7 mouse cellular contexts compared by ENCODE assay signal in genomic region chr5:30713299-30713675, GRCm38 (mm10). TPM values are rescaled to one million over a fixed set of nuclear protein-coding genes. Genes with fewer than 3 reads are reported as not detected.
DNase-seq lines count a peak whose midpoint lies in the region; ATAC-seq and TF ChIP-seq lines count a peak whose summit lies in the region.

No protein-coding gene starts in this region.

- no peak overlapping the region for H3K27ac ChIP-seq in limb, embryonic 14.5 days (replicated peaks; ENCODE audit: low read depth, low read length)

- no peaks in the 10 kb centered on the region for H3K36me3 ChIP-seq in megakaryocyte, embryonic 14.5 days (replicated peaks; ENCODE audit: low read length)
- no peaks in the 10 kb centered on the region for H3K36me3 ChIP-seq in limb, embryonic 14.5 days (ENCODE audit: control insufficient read depth, insufficient read depth, low read length)

- TF ChIP-seq POLR2A in limb, embryonic 14.5 days (IDR thresholded peaks at IDR 0.05; ENCODE audit: borderline replicate concordance, extremely low read depth, insufficient read depth, insufficient read length) = no peak

- peaks cover 89% of the 10 kb centered on the region for H3K27me3 ChIP-seq in megakaryocyte, embryonic 14.5 days (replicated peaks)
- peaks cover 45% of the 10 kb centered on the region for H3K27me3 ChIP-seq in limb, embryonic 14.5 days (ENCODE audit: control insufficient read depth, insufficient read depth, low read length)

- 1% methylated on average over 20 of the region's 20 CpGs for WGBS in limb, embryonic 14.5 days

- H3K4me1 ChIP-seq in megakaryocyte, embryonic 14.5 days = peaks cover 32% of the 10 kb centered on the region
- peaks cover 9% of the 10 kb centered on the region for H3K4me1 ChIP-seq in limb, embryonic 14.5 days (ENCODE audit: control insufficient read depth, insufficient read depth, low read length)

- peak overlapping the region; percentile 65 for H3K4me3 ChIP-seq in megakaryocyte, embryonic 14.5 days (replicated peaks)
- peak overlapping the region; percentile 52 for H3K4me3 ChIP-seq in limb, embryonic 14.5 days (replicated peaks; ENCODE audit: low read length)

- peak; percentile 61 for DNase-seq in embryo, embryonic 9.5 days (ENCODE audit: extremely low spot score)
- peak; percentile 10 to 14 for DNase-seq in heart, postnatal 10 days
- DNase-seq in limb, embryonic 14.5 days (ENCODE audit: low spot score) = peak; percentile 8
- DNase-seq in right cerebral cortex, postnatal 25 days = peak; percentile 16

- peak overlapping the region; percentile 88 for H3K4me2 ChIP-seq in limb, embryonic 14.5 days (replicated peaks; ENCODE audit: low read depth, low read length, severe bottlenecking)

- H3K9me3 ChIP-seq in megakaryocyte, embryonic 14.5 days = no peaks in the 10 kb centered on the region
- H3K9me3 ChIP-seq in limb, embryonic 14.5 days (ENCODE audit: control insufficient read depth, low read length) = no peaks in the 10 kb centered on the region

- ATAC-seq in megakaryocyte, adult 5-6 weeks (ENCODE audit: poor library complexity, severe bottlenecking) = no peak
- ATAC-seq in limb, embryonic 14.5 days (ENCODE audit: low FRiP score, low read depth) = no peak
- ATAC-seq in monocyte, adult 5-6 weeks (replicated peaks; ENCODE audit: insufficient number of reproducible peaks, low FRiP score, low TSS enrichment, poor library complexity, severe bottlenecking) = no peak

- intact Hi-C loops in heart, postnatal 10 days (cut with DNase I) = no loop called here

- peak overlapping the region; percentile 55; the same call in 1 of the 2 replicates for H3K9ac ChIP-seq in limb, embryonic 14.5 days (ENCODE audit: low read depth, low read length, severe bottlenecking)

RNA-seq across cellular contexts. Expression of gene Dpysl5, which starts 1.9 kb away (rescaled TPM):
- 0.12 TPM in 1 of 2 replicates, not detected in the other for polyA plus RNA-seq in megakaryocyte, embryonic 14.5 days (2012; ENCODE audit: insufficient read depth, low replicate concordance)
- total RNA-seq in megakaryocyte, adult 5-6 weeks (2015) = not detected in 2 replicates
- 0.41 TPM in 1 of 2 replicates, not detected in the other for total RNA-seq in megakaryocyte, adult 5-6 weeks (2017)
- under 1 TPM; 0.77 to 0.87 TPM for total RNA-seq in heart, postnatal 10 days (2021)
- polyA plus RNA-seq in limb, embryonic 14.5 days (2012; rRNA removed) = 9.2 and 9.9 TPM in 2 replicates
- polyA plus RNA-seq in limb, embryonic 14.5 days (2014; fragmentation: Nextera tagmentation; extraction: Ambion mirVana) = 4.6 and 5.8 TPM in 2 replicates
- 0.19 to 1.4 TPM (median 0.21 TPM) in 3 replicates for total RNA-seq in monocyte, adult 5-6 weeks (2017)

RNA-seq across cellular contexts. Expression of gene Cenpa, which starts 46.7 kb away (rescaled TPM):
- polyA plus RNA-seq in megakaryocyte, embryonic 14.5 days (2012; ENCODE audit: insufficient read depth, low replicate concordance) = 208 and 210 TPM in 2 replicates
- total RNA-seq in megakaryocyte, adult 5-6 weeks (2015) = 190 and 250 TPM in 2 replicates
- 124 and 127 TPM in 2 replicates for total RNA-seq in megakaryocyte, adult 5-6 weeks (2017)
- 10 to 100 TPM; 85.5 to 86.1 TPM for total RNA-seq in heart, postnatal 10 days (2021)
- 206 and 228 TPM in 2 replicates for polyA plus RNA-seq in limb, embryonic 14.5 days (2012; rRNA removed)
- polyA plus RNA-seq in limb, embryonic 14.5 days (2014; fragmentation: Nextera tagmentation; extraction: Ambion mirVana) = 272 and 276 TPM in 2 replicates
- total RNA-seq in monocyte, adult 5-6 weeks (2017) = 19.9 to 42.7 TPM (median 24.6 TPM) in 3 replicates

Comparison
In these comparisons a context has a peak if more than half of its experiments do, and no peak if none do; other contexts are left out.
1. DNase-seq: peak in every context shown above with its lines; median percentile 61 in embryo, embryonic 9.5 days; 16 in right cerebral cortex, postnatal 25 days; 12 in heart, postnatal 10 days; 8 in limb, embryonic 14.5 days.